Mouse (Mus musculus) kidney, embryonic 16.5 days (tissue): ENCODE data around the gene Fam124b. TPM values are rescaled to one million over a fixed set of nuclear protein-coding genes. Genes with fewer than 3 reads are reported as not detected.

Experiments used
- ATAC-seq: fragments of 200-750 bp; cut with Nextera tagmentation; 2 replicates; pipeline ENCODE4 v1.8.0; 2017; ENCODE audit warnings: moderate TSS enrichment; ENCODE audit not compliant: low FRiP score, low TSS enrichment
- H3K27ac ChIP-seq: fragments of 300-500 bp; sonication (generic); 2 replicates; pipeline ENCODE4 v1.5.1; 2014; ENCODE audit warnings: low read length
- H3K27me3 ChIP-seq: fragments of 300-500 bp; sonication (generic); 2 replicates; pipeline ENCODE4 v1.6.1; 2014; ENCODE audit warnings: low read length, control low read depth, mixed read lengths; ENCODE audit not compliant: insufficient read depth
- H3K36me3 ChIP-seq: fragments of 300-500 bp; sonication (generic); 2 replicates; pipeline ENCODE4 v1.6.1; 2014; ENCODE audit warnings: low read length, control low read depth, mixed read lengths; ENCODE audit not compliant: insufficient read depth
- H3K4me1 ChIP-seq: fragments of 300-500 bp; sonication (generic); 2 replicates; pipeline ENCODE4 v1.6.1; 2014; ENCODE audit warnings: low read length, control low read depth, mixed read lengths; ENCODE audit not compliant: insufficient read depth
- H3K4me2 ChIP-seq: fragments of 300-500 bp; sonication (generic); replicated peaks from 2 replicates; pipeline ENCODE4 v1.6.1; 2014; ENCODE audit warnings: low read depth, low read length
- H3K4me3 ChIP-seq: fragments of 300-500 bp; sonication (generic); 2 replicates; pipeline ENCODE4 v1.5.1; 2014; ENCODE audit warnings: mild to moderate bottlenecking, low read length
- H3K9ac ChIP-seq: fragments of 300-500 bp; sonication (generic); replicated peaks from 2 replicates; pipeline ENCODE4 v1.6.1; 2014; ENCODE audit warnings: low read length
- H3K9me3 ChIP-seq: fragments of 300-500 bp; sonication (generic); 2 replicates; pipeline ENCODE4 v1.6.1; 2016; ENCODE audit warnings: low read length, control low read depth
- WGBS: fragments of 180-500 bp; shearing (Covaris S2); extraction: QIAGEN DNeasy Blood & Tissue Kit; methylation state at CpG from one replicate; pipeline ENCODE4 v1.1.7; 2014; 5-methylcytosine and 5-hydroxymethylcytosine counted together
- polyA plus RNA-seq: library from polyadenylated mRNA; unstranded; fragments of >200 nt; fragmentation: Nextera tagmentation; extraction: Ambion mirVana; gene quantifications from 2 replicates; pipeline ENCODE4 v1.2.1, GENCODE M21; 2015

Fam124b gene
- polyA plus RNA-seq: 0.67 and 1.7 TPM in 2 replicates

DNA sequence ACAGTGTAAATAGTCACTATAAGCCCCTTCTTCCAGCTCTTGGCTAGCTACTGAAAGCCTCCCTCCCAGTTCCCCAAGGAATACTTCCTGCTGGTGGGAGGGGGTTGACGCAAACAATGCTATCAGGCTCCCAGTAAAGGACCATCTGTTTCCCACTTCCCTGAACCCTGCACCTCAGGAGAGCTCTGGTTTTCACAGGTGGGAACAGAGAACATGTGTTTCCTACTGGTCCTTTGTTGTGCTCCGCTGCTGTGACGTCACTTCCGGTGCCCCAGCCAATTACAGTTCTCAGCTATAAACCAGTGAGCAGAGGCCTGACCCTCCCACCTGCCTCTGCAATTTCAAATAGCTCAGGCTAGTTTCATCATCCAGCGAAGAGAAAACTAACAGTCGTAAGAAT is at the start of gene Fam124b:
TSS of gene Fam124b (minus strand) at position 206 of the 400 bp plus-strand sequence.
- H3K27me3 ChIP-seq: no peaks in the 10 kb centered on the region
- H3K4me3 ChIP-seq: no peak within 1 kb of the TSS
- H3K9me3 ChIP-seq: no peaks in the 10 kb centered on the region
- no peak within 1 kb of the TSS for H3K4me2 ChIP-seq
- WGBS: 63% methylated on average over 6 of the region's 6 CpGs
- peak; percentile 95 for ATAC-seq
- no peaks in the 10 kb centered on the region for H3K4me1 ChIP-seq
- H3K27ac ChIP-seq: peak within 1 kb of the TSS; percentile 76; the same call in 1 of the 2 replicates
- H3K36me3 ChIP-seq: no peaks in the 10 kb centered on the region
- no peak within 1 kb of the TSS for H3K9ac ChIP-seq

- Histone ChIP-seq H3K4me3 (no peak overlapping the region), H3K27ac (no peak overlapping the region), H3K4me2 (no peak overlapping the region), H3K9me3 (no peaks in the 10 kb centered on the region), H3K4me1 (0 out of 2 replicates have a peak, but pooled peaks cover 3% of the 10 kb centered on the region), H3K9ac (no peak overlapping the region), H3K27me3 (no peaks in the 10 kb centered on the region), H3K36me3 (peaks cover 6% of the 10 kb centered on the region)
- 82% methylated on average over 1 of the region's 1 CpGs for WGBS
- no peak for ATAC-seq
These were observed 42.2 kb upstream of the Fam124b start for GRCm38 (mm10) chr1:80260443-80260842.

DNA sequence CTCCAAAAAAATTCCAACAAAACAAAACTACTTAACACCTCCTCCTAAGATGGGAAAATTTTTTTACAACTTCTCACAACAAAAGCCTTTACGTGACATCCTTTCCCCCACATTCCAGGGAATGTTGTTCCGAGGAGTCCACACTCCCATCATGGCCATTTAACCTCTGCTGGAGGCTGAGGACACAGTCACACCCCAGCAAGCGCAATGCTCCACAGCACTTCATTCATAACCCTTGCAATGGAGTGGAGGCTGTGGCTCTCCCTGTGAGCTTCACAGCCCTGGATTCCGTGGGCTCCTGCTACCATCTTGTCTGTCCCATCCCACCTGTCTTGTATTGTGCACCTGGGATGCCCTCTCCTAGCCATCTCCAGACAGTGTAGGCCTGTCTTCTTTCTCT is 40.4 kb upstream of the Fam124b start:
- Histone ChIP-seq H3K9me3 (no peaks in the 10 kb centered on the region), H3K27ac (no peak overlapping the region), H3K36me3 (no peaks in the 10 kb centered on the region), H3K4me2 (no peak overlapping the region), H3K4me3 (no peak overlapping the region), H3K27me3 (no peaks in the 10 kb centered on the region), H3K9ac (no peak overlapping the region), H3K4me1 (0 out of 2 replicates have a peak, but pooled peaks cover 3% of the 10 kb centered on the region)
- peak; percentile 88 for ATAC-seq
- 37% methylated on average over 4 of the region's 4 CpGs for WGBS

GRCm38 (mm10) chr1:80253309-80253708 is 35.0 kb upstream of the Fam124b start:
- H3K27me3 ChIP-seq: no peaks in the 10 kb centered on the region
- no peak for ATAC-seq
- H3K9me3 ChIP-seq: no peaks in the 10 kb centered on the region
- no peak overlapping the region for H3K4me3 ChIP-seq
- no peak overlapping the region for H3K4me2 ChIP-seq
- no peaks in the 10 kb centered on the region for H3K36me3 ChIP-seq
- no peak overlapping the region for H3K27ac ChIP-seq
- H3K9ac ChIP-seq: no peak overlapping the region
- H3K4me1 ChIP-seq: no peaks in the 10 kb centered on the region

DNA sequence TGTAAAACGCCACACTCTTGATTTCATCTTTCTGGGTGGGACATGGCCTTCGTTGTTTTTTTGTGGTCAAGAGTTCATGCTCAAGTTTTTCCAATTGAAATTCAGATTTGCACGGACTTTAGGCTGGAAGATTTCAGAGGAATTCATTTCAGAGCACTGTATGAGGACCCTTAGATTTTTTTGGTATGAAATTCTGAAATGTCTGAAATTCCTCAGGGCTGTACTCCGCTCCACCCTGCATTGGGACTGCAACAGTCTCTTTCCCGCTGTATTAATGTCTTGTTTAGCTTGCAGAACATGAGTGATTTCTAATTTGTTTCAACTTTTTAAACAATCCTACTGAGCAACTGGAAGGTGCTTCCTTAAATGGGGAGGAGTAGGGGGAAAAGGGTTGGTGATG is 32.0 kb upstream of the Fam124b start:
- Histone ChIP-seq H3K4me2 (no peak overlapping the region), H3K27me3 (no peaks in the 10 kb centered on the region), H3K27ac (no peak overlapping the region), H3K9ac (no peak overlapping the region), H3K4me3 (no peak overlapping the region), H3K4me1 (no peaks in the 10 kb centered on the region), H3K36me3 (no peaks in the 10 kb centered on the region), H3K9me3 (no peaks in the 10 kb centered on the region)
- ATAC-seq: no peak
- WGBS: 84% methylated on average over 5 of the region's 5 CpGs

DNA sequence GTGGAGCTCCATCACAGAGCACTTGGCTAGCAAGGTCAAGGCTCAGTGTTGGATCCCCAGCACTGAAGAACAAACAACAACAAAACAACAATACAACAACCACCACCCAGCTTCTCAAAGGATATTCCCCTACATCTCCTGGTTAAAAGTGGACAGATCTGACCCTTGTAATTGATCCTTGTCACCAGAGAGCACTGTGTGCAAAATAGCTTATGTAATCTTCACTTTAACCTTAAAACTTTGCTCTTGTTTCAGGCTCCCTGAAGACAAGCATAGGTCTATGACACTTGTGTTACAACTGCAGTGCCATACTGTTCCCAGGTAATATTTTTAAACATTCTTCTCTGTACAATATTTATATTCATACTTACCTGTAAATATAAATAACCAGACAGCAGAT is 28.9 kb upstream of the Fam124b start:
- ATAC-seq: no peak
- no peaks in the 10 kb centered on the region for H3K9me3 ChIP-seq
- no peak overlapping the region for H3K4me3 ChIP-seq
- no peaks in the 10 kb centered on the region for H3K36me3 ChIP-seq
- no peak overlapping the region for H3K27ac ChIP-seq
- H3K27me3 ChIP-seq: no peaks in the 10 kb centered on the region
- no peak overlapping the region for H3K4me2 ChIP-seq
- H3K9ac ChIP-seq: no peak overlapping the region
- H3K4me1 ChIP-seq: no peaks in the 10 kb centered on the region

DNA sequence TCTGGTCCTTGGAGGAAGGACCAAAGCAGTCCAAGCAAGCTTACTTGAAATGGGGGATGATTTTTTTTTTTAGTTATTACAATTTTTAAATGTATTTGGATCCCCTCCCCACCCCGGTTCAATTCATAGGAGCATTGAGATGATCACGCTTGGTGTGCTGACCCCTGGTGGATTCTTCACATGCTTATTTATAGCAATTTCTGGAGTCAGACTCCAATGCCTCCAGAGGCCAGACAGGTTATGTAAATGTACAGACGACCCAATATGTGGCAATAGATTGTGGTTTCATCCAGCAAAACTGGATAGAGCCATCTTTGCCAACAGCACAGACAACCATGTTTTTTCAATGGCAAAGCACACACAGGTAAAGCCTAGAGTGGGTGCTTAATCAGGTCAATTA is 25.9 kb upstream of the Fam124b start:
- Histone ChIP-seq H3K4me2 (no peak overlapping the region), H3K36me3 (no peaks in the 10 kb centered on the region), H3K27ac (no peak overlapping the region), H3K27me3 (no peaks in the 10 kb centered on the region), H3K9ac (no peak overlapping the region), H3K4me1 (no peaks in the 10 kb centered on the region; the same call in 1 of the 2 replicates), H3K4me3 (no peak overlapping the region), H3K9me3 (no peaks in the 10 kb centered on the region)
- WGBS: 51% methylated on average over 3 of the region's 3 CpGs
- ATAC-seq: no peak

GRCm38 (mm10) chr1:80241579-80241978 is 23.3 kb upstream of the Fam124b start:
- Histone ChIP-seq H3K4me3 (no peak overlapping the region), H3K36me3 (no peaks in the 10 kb centered on the region)

DNA sequence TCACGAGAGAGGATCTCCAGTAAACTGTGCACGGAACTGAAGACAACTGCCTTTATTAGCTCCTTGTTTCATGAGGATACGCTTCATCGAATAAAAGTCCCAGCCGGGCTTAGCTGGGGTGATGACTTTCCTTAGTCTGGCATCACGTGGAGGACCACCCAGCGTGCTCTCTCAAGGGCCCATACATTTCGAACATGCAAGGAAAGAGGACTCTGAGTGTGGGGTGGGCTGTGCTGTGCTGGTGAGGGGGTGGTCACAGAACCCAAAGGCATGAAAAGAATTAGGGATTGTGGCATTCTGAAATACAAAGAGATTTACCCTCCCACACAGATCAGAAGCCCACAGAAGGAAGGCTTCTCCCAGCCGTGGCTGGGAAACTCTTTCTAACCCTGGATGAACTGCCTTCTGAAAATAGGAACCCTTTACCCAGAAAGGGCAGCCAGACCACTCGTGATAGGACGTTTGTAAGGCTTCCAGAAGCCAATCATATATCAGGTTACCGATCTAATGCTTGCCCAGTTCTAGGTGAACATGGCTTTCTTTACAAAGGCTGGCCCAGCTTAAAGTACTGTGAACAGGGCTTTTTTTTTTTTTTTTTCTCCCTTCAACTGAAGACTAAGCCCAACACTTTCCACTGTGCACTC is 21.9 kb upstream of the Fam124b start:
- H3K9ac ChIP-seq: no peak overlapping the region
- peak; percentile 77; the same call in 1 of the 2 replicates for ATAC-seq
- no peak overlapping the region for H3K4me3 ChIP-seq
- no peaks in the 10 kb centered on the region for H3K9me3 ChIP-seq
- no peaks in the 10 kb centered on the region for H3K36me3 ChIP-seq
- no peaks in the 10 kb centered on the region; the same call in 1 of the 2 replicates for H3K4me1 ChIP-seq
- no peak overlapping the region for H3K27ac ChIP-seq
- 0 out of 2 replicates have a peak overlapping the region, but pooled peaks have one; percentile 5 for H3K4me2 ChIP-seq
- WGBS: 29% methylated on average over 12 of the region's 12 CpGs
- no peaks in the 10 kb centered on the region for H3K27me3 ChIP-seq

More at GRCm38 (mm10) chr1:80241579-80241978, 23.3 kb upstream of the Fam124b start:
- Histone ChIP-seq H3K4me1 (no peaks in the 10 kb centered on the region; the same call in 1 of the 2 replicates), H3K9ac (no peak overlapping the region), H3K27ac (no peak overlapping the region), H3K27me3 (no peaks in the 10 kb centered on the region), H3K9me3 (no peaks in the 10 kb centered on the region), H3K4me2 (no peak overlapping the region)
- no peak for ATAC-seq
- 41% methylated on average over 6 of the region's 6 CpGs for WGBS

- WGBS: 74% methylated on average over 11 of the region's 11 CpGs
- H3K9ac ChIP-seq: no peak overlapping the region
- H3K27me3 ChIP-seq: no peaks in the 10 kb centered on the region
- H3K36me3 ChIP-seq: no peaks in the 10 kb centered on the region
- no peak overlapping the region for H3K4me2 ChIP-seq
- no peaks in the 10 kb centered on the region; the same call in 1 of the 2 replicates for H3K4me1 ChIP-seq
- no peak overlapping the region for H3K27ac ChIP-seq
- no peak for ATAC-seq
- no peak overlapping the region for H3K4me3 ChIP-seq
- H3K9me3 ChIP-seq: no peaks in the 10 kb centered on the region
These were observed 21.2 kb upstream of the Fam124b start for GRCm38 (mm10) chr1:80239481-80239880.
